Mouse (Mus musculus) ZHBTc4 (cell line): Measurements from ENCODE around the gene Ppp1r9a.

Source experiments
- DNase-seq: peaks from one replicate; pipeline ENCODE4 v3.0.0-alpha.2; 2011; ENCODE audit warnings: low read depth, low spot score

Ppp1r9a gene

DNA sequence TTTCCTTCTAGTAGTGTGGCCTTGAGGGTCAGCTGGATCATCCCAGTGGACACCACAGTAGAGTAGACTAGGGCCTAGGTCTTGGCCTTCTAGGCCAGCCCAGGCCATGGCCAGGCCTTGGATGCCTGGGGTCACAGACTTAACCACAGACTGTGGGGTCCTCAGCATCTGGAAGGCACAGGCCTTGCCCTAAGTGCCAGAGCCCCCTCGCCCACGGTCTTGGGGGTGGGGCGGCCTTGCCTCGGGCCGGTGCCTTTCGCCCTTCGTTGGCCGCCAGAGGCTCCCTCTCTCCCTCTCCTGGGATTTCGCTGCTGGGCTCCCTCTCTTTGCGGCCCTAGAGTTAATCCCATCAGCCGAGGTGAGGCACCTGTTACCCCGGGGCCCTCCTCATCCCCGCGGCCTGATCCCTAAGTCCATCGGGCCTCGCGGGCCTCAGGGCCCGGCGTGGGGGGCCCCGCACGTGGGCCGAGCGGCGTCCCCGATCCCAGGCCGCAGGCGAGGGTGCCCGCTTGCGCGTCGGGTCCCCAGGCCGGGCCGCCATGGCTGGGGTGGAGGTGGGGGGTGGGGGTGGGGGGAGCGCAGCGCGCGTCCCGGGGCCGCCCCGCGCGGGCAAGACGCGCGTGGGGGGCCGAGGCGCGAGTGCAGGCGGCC, at the start of gene Ppp1r9a:
TSS of gene Ppp1r9a (plus strand) at position 244 of the 651 bp plus-strand sequence.
- peak; percentile 74 for DNase-seq

DNA sequence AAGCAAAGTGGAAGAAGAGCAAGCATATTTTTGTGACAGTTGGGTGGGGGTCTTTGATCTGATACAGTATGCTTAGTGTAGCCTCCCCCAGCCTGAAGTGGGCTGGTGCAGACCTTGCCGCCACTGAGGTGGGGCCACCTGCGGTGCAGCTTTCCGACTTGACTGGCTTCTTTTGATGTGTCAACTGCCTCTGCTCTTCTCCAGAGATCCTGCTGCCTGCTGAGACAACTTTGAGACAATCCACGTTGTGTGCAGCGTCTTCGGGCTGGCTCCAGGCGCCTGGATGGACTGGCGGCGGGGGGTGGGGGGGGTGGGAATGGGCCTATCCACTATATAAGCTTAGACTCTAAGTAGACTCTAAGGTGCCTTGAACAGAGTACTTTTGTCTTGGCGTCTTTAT, 47.5 kb upstream of the Ppp1r9a start:
- DNase-seq = peak; percentile 51

DNA sequence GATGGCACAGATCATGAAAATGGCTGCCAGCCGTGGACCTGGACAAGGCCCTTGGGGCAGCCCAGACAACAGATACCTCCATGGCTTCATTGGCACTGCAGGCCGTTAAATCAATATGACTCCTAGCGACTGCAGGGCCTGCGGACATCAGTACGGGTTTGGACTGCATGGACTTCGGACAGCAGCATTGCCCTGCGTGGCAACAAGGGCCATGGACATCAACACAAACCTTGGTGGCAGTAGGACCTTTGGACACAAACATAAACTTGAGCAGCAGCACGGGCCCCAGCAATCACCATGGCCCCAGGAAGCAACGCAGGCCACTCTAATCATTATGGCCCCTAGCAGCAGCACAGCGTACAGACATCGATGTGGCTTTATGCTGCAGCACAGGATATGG, 45.8 kb upstream of the Ppp1r9a start:
- DNase-seq = no peak

DNA sequence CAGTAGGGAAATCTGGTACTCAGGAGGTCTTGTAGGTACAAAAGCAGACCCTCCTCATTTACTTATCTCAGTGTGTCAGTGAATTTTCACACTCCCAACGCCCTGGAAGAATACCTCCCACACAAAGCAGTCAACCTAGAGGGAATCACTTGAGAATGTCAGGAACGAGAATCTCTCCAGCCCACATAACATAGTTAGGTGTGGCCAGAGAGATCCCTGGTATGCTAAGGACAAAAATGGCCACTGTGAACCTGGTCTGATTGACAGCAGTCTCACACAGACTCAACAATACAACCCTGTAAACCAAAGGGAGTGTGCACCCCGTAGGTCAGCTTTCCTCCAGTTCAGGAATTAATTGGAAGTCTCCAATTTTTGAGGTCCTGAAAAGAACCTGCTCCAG, 18.4 kb upstream of the Ppp1r9a start:
- DNase-seq = peak; percentile 78

DNA sequence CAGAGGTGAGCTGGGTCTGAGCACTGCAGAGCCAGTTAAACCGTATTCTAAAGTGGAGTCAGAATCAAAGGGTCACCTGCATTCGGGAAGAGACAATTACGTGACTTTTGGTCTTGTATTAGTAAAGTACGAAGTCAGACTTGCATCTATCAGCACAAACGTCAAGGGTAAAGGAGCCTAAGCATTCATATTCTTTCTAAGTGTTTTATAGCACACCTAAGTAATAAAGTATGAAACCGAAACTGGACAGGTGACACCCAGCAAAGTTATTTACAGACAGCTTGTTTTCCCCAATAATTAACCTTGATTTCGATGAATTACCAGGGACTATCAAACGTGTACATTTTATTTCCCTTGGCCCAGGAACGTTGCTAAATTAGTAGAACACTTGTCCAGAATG, 13.2 kb upstream of the Ppp1r9a start:
- no peak for DNase-seq

DNA sequence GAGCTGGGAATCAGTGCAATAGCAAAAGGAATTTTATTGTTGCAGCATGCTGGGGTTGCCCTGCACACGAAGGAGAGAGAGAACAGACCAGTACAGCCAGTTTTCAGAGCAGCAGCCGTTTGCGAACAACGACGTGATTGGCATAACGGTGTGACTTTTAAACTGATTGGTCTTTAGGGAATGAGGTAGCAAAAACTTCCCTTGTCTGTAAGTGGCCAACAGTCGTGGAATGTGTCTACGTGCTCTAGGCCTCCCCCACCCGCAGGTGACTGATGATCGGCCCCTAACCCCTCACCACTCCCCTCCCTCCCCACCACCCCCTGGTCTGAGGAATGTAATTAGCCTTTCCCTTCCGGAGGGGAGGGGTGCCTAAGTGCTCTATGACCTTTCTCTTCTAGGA, 10.3 kb upstream of the Ppp1r9a start:
- DNase-seq = peak; percentile 96

DNA sequence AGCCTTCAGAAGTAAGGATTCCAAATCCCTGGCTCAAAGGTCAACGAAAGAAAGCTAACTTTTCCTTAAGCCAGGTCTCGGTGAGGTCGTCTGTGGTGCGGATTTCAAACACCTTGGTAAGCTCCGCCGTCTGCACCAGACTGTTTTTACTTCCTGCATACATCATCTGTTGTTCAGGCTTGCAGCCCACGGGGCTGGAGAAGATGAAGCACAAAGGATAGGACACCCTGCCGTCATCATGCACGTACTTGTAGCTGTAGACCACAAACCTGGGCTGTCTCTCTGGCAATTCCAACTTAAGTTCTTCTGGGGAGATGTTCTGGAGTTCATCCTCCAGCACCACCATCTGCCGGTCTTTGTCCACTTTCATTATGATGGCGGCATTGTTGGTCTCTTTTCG, 9.4 kb upstream of the Ppp1r9a start:
- DNase-seq = peak; percentile 47

DNA sequence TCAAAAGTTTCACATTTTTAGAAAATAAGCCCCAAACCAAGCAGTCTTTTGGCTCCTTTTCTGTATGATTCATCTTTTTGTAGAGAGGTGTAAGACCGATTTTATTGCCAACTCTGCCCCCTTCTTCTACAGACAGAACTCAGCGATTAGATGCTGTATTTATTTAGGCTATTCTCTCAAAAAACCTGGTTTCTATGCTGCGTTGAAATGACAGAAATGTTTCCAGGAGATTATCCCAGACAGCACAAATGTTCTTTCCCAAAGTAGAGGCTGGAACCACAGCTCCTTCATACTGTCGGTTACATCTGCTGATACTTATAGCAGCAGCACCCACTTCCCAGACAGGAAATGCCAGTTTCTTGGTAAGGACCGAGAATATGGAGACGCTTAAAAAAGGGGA, 2.8 kb upstream of the Ppp1r9a start:
- DNase-seq = no peak

DNA sequence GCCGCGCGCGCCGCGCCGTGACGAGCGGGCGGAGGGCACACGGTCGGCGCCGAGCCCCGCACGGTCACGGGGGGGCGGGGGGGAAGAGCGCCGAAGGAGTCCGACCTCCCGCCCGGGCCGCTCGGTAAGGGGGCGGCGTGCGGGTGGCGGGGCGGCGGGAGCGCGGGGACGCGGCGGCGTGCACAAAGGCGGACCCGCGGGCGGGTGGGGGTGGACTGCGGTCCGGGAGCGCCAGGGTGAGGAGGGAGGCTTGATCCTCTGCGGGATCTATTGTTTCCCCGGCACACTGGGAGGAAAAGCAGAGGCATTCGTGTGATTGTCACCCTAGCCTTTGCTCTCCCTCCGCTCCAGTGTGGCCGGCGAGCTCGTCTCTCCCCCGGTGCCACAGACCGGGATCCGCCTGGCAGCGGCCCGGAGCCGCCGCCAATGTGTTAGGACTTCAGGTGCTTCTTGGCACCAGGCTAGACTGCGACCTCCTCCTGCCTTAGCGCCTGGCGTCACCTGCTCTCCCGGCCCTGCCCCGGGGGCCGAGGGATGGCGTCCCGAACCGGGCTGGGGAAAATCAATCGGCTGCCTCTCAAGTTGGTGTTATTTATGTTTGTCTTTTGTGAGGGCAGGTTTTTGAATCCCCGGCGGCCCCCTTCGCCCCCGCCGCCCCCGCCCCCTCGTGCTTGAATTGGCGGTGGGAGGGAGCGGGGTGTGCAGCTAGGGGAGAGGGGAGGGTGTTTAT, 773 bp downstream of the Ppp1r9a start:
- DNase-seq = peak; percentile 79

DNA sequence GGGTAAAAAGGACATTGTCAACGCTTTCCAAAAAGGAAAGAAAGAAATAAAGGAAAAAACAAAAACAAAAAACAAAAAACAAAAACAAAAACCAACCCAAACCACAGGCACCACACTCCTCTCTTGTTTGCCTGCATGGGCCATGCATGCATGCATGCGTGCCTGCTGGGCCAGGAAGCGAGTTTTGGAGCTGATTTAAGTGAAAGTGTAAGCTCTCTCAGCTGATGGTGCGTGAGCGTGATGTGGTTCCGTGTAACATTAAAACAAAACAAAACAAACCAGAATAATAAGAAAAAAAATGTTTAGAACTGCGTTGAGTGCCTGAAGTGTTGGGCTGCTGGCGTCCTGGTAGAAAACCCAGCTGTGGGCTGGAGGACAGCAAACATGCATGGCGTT, 1.3 kb downstream of the Ppp1r9a start:
- DNase-seq = no peak

DNA sequence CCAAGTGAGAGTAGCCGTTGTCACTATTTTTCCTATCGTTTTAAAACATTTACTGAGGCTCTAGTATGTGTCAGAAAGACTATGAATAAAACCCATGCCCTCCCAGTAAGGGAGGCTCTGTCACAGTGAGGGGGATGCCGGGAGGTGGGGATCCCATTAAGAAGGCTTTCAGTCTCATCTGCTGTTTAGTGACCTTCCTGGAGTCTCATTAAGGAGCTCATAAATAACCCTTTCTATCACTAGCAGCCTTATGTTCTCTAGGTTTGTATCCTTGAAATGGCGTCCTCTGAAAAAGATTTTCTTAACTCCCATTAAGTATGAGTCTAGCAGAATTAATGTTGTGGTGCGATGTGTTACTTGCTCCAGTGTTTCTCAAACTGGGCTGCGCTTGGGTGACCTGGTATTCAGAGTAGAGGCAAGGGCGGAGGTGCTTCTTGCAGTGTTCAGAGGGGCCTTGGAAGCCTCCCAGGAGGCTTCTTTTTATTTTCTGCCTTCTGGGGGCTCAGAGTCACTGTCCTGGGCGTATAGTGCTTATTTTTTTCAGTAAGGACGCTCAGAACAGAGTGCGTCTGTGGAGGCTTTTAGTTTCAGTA, 7.4 kb downstream of the Ppp1r9a start:
- DNase-seq = no peak

DNA sequence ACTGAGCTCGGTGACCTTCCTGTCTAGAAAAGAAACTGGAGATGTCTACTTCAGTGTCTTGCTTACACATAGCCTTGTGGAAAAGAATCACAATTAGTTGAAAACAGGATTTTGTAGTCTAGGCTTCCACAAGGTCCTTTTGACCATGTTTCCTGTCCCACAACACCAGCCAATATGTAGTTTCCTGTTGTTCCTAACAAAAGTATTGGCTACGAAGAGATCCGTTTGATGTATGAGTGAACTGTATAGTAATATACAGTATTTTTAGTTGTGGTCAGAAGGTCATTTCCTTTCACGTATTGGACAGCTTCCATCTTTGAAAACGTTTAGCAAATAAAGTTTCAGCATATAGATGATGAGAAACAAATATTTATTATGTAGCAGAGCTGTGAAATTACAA, 15.8 kb downstream of the Ppp1r9a start:
- no peak for DNase-seq

DNA sequence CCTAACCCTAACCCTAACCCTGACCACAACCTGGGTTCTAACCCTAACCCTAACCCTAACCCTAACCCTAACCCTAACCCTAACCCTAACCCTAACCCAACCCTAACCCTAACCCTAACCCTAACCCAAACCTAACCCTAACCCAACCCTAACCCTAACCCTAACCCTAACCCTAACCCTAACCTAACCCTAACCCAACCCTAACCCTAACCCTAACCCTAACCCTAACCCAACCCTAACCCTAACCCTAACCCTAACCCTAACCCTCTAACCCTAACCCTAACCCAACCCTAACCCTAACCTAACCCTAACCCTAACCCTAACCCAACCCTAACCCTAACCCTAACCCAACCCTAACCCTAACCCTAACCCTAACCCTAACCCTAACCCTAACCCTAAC, 21.1 kb downstream of the Ppp1r9a start:
- DNase-seq = peak; percentile 54

DNA sequence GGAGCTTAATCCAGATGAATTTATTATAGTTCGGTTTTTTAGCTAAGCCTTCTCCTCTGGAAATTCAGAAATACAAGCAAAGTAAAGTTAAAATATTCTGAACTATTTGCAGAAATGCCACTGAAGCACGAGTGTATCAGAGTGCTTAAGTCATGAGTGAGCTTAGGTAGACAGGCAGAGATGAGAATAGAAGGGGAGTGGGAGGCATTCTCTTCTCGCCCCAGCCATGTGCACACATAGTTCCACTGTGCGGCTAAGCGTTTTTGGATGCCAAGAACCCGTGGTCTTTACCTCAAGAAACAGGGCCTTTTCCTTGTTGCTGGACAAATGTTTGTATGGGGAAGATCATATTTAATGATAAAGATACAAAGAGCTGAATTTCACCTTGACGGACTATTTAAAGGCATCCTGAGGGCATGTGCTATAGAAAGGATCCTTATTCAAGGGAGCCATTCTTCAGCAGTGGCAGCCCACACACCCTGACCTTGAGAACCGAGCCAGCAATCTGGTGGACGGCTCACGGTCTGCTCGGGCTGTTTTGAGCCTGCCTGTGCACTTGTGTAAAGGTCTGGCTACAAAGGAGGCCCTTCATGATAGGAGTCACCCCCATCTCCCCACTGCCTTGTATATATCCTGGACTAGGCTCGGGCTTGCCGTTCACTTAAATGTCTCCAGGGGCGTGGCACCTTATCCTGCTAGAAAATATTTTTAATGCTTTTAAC, 23.4 kb downstream of the Ppp1r9a start:
- DNase-seq = no peak

DNA sequence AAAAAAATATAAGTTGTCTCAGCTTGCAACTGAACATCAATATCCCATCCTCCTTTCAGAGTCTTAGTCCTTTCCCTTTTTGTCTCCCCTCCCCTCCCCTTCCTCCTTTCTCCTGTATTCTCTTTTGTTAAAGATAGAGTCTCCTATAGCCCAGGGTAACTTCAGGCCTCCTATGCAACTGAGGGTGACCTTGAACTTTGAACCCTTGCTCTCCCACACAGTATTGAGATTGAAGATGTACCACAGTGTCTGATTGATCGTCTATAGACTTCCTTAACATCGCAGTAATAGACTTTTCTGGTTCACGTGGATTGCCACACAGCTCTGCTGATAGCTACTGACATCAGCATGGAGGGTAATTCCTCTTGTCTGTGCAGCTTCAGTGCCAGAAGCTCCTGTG, 27.6 kb downstream of the Ppp1r9a start:
- peak; percentile 27 for DNase-seq

DNA sequence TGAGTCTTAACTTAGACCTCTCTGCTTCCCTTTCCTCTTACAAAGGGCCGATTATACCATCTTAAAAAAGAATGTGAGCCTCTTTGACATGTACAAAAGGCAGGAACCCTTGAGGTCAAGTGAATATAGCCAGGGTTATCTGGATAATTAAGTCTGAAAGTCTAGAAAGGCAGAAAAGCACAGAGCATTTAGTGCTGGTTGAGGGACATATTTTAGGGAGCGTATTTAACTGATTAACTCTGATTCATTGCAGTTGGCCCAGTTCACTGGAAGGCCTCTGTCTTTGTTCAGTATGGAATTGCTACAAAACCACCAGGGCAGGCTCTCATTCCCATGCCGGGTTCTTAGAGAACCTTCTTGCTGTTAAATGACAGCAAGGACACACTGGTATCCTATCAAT, 36.2 kb downstream of the Ppp1r9a start:
- no peak for DNase-seq

DNA sequence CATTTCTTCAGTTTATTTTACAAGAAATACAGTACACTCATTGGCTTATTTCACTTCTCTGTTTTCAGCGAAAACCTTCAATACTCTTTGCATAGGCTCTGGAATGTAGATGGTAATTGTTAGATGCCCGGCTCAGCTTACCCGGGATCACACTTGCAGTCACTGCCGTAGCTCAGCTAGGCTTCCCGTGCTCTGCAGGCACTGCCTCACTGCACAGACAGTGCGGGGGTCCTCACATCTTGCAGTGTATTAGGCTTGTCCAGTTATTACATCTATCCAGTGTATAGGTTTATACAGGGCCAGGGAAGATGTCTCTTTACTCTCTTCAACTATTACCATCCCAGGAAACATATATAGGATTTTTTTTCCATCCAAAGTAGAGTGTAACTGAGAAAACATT, 37.4 kb downstream of the Ppp1r9a start:
- no peak for DNase-seq

DNA sequence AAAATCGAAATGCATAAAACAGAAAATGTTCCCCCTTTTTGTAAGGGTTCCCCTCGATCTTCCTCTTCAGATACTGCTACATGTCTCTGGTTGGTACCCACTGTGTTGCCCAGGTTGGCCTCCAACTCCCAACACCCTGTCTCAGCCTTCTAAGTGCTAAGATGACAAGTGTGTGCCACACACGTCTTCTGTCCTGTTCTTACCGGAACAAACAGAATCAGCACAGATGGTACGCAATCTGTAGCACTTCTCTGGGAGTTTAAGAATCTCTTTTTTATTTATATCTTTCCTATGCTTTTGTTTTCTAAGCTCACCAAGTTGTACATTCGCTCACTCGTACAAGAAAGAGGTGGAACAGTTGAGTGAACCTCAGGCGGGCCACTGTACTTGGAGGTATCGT, 37.9 kb downstream of the Ppp1r9a start:
- no peak for DNase-seq

DNA sequence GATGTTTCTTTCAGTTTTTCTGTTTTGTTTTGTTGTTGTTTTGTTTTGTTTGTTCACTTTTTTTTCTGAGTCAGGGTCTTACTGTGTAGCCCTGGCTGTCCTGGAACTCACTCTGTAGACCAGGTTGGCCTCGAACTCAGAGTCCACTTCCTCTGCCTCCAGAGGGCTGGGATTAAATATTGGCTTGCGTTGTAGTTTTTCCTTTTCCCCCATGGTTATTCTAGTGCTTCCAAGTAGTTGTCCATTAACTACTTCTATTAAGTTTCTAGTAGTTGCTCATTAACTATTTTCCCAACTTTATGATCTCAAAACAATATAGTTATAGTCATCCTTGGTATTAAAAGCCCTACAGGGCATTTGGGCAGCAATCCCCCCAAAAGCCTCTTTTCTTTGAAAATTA, 41.1 kb downstream of the Ppp1r9a start:
- DNase-seq = no peak

DNA sequence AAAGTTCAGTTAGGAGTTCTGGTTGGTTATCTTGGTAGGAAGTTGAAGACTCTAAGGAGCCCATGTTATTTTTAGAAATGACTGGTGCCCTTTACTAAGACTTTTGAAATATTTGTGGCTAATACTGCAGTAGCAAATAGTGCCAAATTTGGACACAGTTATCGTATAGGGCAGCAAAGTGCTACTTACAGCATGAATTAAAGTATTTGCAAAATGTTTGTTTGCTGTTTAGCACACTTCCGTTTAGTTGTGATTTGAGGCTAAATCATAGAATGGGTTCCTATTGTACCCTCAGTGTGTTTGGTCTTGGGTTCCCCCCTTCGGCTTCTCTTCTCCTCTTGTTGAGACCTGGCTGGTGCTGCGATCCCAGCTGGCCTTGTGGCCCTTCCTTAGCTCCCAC, 45.3 kb downstream of the Ppp1r9a start:
- DNase-seq = no peak

DNA sequence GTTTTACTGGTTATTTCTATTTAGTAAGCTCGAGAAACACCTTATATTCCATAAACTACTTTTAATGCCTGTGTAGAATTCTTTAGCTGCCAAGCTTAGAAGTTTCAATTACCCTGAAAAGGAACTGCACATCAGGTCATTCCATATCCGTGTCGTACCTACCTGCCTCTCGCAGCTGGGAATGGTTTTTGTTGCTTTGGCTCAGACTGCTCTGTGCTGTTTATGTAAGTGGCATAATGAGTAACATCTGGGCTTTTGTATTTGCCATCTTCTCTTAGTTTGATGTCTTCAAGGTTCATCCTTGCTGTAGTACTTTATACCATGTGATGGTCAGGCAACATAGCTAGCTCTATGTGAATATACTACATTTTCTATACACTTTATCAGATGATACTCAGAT, 47.0 kb downstream of the Ppp1r9a start:
- DNase-seq = no peak

DNA sequence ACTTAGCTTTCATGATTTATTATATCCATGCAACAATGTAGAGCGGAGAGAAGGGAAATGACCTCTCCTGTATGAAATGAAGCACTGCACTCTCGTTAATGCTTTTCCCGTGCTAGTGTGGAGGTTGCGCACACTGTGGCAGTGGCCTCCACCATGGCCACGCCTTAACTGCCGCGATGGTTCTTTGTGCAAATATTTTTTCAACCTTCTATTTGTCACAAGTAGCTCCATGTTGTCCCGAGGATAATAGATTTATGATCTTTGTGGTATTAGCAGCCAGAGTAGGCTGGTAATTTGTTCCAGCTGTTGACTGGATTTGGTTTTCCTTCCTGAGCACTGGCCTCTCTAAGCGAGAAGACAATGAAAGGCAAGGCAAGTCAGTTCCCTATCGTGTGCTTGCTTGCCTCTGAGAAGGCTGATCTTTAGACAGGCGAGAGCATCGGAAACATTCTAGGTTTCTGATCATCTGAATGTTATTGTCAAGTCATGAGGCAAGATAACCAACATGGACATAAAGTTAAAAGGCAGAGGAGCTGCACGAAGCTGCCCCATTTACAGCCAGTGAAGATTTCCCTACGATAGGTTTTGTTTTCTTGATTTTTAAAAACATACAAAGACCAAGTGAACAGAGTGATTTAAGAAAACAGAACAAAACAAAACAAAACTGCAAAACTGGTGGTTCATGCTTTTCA, 50.5 kb downstream of the Ppp1r9a start:
- DNase-seq = no peak
